Mouse (Mus musculus): ENCODE measurements around the gene Cers6.

GRCm38 (mm10) chr2:68981756-68982409 lies 120.6 kb downstream of the Cers6 start:
- TF ChIP-seq CTCF (conservative IDR thresholded peaks at IDR 0.05; ENCODE audit: low read length) (no peak), NANOG (IDR thresholded peaks at IDR 0.05; ENCODE audit: borderline replicate concordance, low read length) (no peak), POU5F1 (IDR thresholded peaks at IDR 0.05; ENCODE audit: borderline replicate concordance, low read length) (no peak)

Measured in E14TG2a.4 (cell line).